Mouse (Mus musculus) small intestine, adult 2 months (tissue): ENCODE data around the gene Nt5c2.

Experiments used
- CTCF ChIP-seq: fragments of 200-500 bp; IDR thresholded peaks from 2 replicates; pipeline ENCODE4 v1.5.1; 2012; ENCODE audit warnings: low read depth, mild to moderate bottlenecking, control low read depth, inconsistent platforms, low read length, moderate library complexity, mixed read lengths; ENCODE audit not compliant: insufficient replicate concordance, insufficient read length; ENCODE audit errors: extremely low read depth
- POLR2A ChIP-seq: fragments of 200-500 bp; IDR thresholded peaks from 2 replicates; pipeline ENCODE4 v1.6.1; 2012; ENCODE audit warnings: low read depth, mild to moderate bottlenecking, control low read depth, inconsistent platforms, low read length, moderate library complexity

GRCm38 (mm10) chr19:46901323-46901722 is 113.6 kb downstream of the Nt5c2 start:
- TF ChIP-seq CTCF = no peak
- no peak for TF ChIP-seq POLR2A
